Mouse (Mus musculus) urinary bladder, postnatal 25 days (tissue): Measurements from ENCODE around the gene Fam163b.
A peak's percentile ranks its signal among the peaks of the same experiment; 100 is the strongest.

Source experiments
- DNase-seq: peaks from one replicate; pipeline ENCODE4 v3.0.0; 2022; ENCODE audit warnings: low spot score

Fam163b gene

DNA sequence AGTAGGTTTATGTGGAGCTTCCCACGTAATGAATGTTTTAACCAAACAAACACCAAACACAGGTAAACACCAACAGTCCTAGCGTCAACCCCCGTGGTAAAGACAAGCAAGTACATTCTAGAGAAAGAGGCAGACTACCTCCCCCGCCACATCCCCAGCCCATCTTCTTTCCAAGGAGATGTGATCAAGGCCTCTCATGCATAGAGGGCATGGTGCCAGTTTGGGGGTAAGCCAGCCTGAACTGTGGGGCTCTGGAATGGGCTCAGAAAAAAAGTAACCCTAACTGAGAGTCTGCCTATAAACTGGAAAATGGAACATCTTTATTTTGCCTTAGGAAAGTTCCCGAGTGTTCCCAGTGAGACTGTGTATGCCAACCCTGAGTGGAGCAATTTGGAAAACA is 6.4 kb downstream of the Fam163b start:
- DNase-seq, result no peak

- DNase-seq, result no peak
These were observed 13.3 kb downstream of the Fam163b start for GRCm38 (mm10) chr2:27128990-27129389.

DNA sequence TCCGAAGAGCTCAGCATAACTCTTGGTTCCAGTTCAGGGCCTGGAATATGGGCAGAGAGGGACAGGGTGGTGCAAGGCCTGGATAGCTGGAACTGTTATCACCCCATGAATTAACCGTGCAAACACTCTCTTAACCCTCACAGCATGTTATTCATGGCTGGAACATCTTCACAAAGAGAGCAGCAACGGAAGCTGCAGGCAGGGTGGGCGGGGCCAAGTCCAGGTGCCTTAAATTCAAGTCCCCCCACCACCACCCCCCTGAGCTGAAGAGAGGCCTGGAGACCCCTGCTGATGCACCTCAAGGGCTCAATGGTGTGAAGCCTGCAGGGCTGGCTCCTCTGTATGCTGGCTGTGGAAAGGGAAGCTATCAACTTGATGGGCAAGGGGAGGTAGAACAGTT is 15.8 kb downstream of the Fam163b start:
- no peak for DNase-seq

- peak; percentile 69 for DNase-seq
These were observed 16.3 kb downstream of the Fam163b start for GRCm38 (mm10) chr2:27125979-27126378.

- no peak for DNase-seq
These were observed 19.2 kb downstream of the Fam163b start for GRCm38 (mm10) chr2:27123121-27123520.

DNA sequence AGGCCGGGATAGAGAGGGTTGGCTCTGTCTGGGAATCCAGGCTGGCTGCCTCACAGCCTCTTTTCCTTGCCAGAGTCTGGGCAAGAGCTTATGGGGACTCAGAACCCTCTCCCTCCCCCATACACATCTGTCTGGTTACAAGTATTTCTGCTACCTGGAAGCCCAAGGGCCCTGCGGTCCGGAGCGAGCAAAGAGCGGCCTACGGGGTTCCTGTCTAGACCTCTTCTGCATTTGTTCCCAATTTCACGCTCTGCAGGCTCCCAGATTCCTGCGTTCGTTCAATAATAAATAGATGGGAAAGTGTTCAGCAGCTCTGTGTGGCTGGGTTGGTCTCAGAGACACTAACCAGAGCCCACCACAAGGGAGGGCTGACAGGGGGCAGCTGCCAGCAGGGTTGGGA is 19.7 kb downstream of the Fam163b start:
- no peak for DNase-seq

DNA sequence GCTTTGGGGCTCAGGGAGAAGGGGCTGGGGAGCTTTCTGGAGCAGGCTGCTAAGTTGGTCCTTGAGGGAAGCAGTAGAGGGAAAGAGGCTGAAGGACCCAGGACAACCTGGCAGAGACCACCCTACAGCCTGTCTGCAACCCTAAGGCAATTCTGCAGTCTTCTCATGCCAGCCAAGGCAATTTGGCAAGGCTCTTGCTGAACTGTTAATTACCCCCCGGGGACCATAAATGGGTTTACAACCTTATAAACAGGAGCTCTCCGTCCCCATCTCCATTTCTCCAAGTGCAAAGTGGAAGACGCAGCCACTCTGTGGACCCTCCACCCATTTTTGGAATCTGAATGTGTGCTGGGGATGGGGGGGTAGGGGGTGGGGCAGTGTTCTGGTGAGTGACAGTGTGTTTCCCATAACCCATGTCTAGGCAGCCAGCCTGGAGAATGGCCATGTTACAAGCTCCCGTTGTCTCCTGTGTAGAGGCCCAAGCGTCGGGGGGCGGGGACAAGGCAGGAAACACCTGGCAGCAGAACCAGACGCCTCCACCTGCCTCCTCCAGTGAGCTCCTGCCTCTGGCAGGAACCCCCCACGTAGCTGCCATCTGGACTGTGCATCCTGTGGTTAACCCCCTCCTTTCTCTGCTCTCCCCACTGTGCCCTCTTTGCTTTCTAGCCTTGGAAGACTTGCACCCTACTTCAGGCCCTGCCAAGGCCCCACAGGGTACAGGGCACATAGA is 20.5 kb downstream of the Fam163b start:
- DNase-seq, result no peak

GRCm38 (mm10) chr2:27120241-27120641 is 22.1 kb downstream of the Fam163b start:
- DNase-seq, result peak; percentile 31

DNA sequence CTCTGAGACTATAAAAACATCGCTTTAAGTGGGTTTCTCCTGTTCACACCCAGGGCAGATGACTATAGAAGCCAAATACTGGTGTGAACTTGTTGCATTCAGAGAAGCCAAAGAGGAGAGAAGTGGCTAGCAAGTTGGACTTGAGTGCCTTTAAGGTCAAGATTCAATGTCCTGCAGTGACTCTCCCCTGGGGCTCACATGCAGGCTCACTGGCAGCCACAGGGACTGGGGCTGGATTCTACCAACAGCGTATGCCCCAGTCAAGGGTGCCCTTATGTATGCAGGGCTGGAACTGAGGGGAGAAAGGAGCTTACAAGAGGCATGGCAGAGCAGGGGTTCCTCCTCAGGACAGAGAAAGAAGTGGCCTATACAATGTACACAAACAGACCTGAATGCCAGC is 22.5 kb downstream of the Fam163b start:
- no peak for DNase-seq

- no peak for DNase-seq
These were observed 23.8 kb downstream of the Fam163b start for GRCm38 (mm10) chr2:27118452-27118851.

- no peak for DNase-seq
These were observed 28.1 kb downstream of the Fam163b start for GRCm38 (mm10) chr2:27114169-27114568.

- no peak for DNase-seq
These were observed 29.7 kb downstream of the Fam163b start for GRCm38 (mm10) chr2:27112585-27112984.

GRCm38 (mm10) chr2:27109052-27109451 is 33.2 kb downstream of the Fam163b start:
- DNase-seq, result no peak

DNA sequence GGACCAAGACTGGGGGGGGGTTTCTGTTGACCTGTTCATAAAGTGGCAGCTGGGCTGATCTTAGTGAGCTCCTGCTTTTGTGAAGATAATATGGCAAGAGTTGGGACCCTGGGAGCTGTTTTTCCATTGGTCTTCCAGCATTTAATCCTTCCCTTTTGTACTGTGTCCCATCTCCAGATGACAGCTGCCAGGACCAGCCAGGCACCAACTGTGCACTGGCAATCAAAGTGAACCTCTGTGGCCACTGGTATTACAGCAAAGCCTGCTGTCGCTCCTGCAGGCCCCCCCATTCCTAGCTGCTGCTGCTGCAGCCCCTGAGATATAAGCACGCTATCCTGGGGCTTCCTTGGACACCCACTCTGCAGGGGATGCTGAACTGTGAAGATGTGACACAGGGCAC is 34.1 kb downstream of the Fam163b start:
- DNase-seq, result no peak

DNA sequence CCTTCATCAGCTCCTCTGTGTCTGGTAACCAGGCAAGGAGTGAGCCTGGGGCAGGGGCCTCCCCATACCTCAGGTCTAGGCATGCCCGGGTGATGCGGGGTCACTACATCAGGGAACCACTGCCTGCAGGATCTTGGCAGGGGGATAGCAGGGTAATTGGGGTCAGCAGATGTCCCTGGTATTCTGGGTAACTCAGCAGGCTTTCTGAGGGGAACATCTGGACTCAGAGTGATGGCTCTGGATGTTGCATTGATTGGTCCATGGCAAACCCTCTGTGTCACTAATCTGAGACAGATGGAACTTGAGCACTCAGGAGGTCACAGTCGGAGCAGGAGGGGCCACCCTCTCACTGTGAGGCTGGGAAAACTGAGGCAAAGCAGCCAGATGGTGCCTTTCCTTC is 35.5 kb downstream of the Fam163b start:
- DNase-seq, result no peak

- no peak for DNase-seq
These were observed 38.7 kb downstream of the Fam163b start for GRCm38 (mm10) chr2:27103554-27103953.

- DNase-seq, result no peak
These were observed 44.5 kb downstream of the Fam163b start for GRCm38 (mm10) chr2:27097776-27098175.

DNA sequence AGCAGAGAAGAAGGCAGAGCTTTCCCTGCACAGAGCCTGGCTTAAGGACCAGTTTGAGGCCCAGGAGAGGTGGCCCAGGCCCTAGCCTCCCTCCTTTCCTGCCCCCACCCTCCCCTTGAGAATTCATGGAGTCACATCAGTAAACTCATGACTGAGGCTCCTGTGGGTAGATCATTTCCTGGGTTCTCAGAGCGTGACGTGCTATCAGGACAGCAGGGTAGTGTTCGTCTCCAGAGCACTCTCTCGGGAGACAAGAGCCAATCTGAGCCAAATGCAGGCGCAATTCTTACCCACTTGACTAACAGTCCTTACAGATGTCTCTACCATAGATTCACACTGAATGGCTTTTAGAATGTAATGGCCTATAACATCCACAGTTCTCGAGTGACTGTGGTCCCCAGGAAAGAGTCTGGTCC is 45.0 kb downstream of the Fam163b start:
- no peak for DNase-seq

DNA sequence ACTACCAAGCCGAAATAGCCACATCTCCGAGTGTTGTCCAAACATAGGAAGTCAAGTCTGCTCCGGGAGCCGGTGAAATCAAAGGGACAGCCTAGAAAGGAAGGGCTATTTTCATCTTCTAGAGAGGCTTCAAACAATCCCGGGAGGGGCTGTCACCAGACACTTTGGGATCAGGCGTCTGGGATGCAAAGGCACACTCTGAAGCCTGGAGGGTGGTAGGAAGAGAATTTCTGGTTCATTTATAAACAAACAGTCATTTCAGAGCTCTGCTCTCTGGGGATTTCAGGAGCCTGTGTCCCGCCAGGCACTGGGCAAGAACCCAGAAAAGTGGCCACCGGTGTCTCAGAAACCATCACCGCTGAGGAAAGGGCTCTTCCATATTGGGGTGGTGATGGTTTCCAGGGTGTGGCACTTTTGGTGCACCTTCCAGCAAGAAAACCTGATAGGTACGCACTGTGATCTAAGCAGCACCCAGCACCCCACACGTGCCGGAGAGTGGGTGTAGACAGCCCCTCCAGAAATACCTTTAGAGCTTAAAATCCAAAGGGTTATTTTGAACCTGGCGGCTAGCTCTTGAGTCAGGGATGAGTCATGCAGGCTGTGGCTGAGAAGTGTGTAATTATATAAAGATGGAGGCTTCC is 45.8 kb downstream of the Fam163b start:
- no peak for DNase-seq

DNA sequence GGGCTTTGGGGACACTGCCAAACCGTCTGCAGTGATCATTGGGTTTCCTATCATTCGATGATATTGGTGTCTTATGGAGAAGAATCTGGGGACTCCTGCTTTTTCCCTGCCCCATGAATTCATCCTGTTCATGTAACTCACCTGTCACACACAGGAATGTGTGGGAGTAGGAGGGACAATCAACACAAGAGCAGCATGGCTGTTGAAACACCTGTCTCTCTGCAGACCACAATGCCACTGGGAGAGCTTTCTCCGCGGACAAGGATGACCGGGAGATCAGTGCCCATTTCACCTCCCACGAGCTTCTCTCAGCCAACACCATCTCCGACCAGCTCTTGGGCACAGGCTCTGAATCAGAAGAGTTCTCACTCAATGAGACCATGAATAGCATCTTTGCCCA is 47.1 kb downstream of the Fam163b start:
- no peak for DNase-seq

GRCm38 (mm10) chr2:27089238-27089637 is 53.1 kb downstream of the Fam163b start:
- DNase-seq, result no peak

- DNase-seq, result no peak
These were observed 53.6 kb downstream of the Fam163b start for GRCm38 (mm10) chr2:27088700-27089099.

GRCm38 (mm10) chr2:27088071-27088644 is 54.1 kb downstream of the Fam163b start:
- DNase-seq, result peak; percentile 43

DNA sequence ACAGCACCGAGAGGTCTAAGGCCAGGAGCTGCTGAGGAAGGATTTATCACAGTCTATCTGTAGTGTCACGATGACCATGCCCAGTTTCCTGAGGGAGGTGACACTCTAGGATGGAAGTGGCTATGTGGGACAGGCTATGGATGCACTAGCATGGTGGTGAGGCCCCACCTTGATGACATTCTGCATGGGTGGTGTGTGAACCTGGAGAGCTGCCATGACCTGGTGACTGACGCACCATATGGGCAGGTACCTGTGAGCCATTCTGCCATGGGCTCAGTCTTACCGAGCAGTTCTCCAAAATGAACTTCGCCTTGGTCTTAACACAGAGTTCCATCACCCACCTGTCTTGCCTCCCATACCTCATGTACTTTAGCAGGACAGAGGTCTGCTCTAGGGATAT is 54.7 kb downstream of the Fam163b start:
- no peak for DNase-seq
